In the genomic region with DNA sequence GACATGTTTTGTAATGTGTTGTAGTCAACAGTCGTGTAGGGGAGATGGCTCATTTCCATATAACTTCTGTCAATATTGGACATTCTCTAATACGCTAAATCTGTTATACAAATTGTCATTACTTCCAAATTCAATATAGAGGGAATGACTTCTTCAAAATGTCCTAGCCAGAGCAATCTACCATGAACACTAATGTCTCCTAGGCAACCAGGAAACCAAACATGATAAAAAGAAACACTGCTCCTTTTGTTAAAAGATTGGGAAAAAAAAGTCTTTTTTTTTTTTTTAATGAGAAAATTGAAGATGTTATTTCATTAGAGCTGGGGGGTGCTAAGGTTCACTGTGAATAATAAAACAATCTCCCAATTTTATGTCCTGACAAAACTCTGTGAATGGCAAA, we compare ENCODE assay signal across 16 mouse cellular contexts.
"Had no signal": no experiment of that assay in that cellular context is flagged by ENCODE, and none has a peak within 500 bp of the region (broad histone marks: within the 10 kb centered on the region; RNA-seq: fewer than 3 reads in every experiment).

No protein-coding gene starts in this region.

- H3K27ac ChIP-seq: neural tube, embryonic 13.5 days; neural tube, embryonic 15.5 days; stomach, embryonic 15.5 days; stomach, postnatal 0 days had no signal

- H3K9ac ChIP-seq: neural tube, embryonic 13.5 days; neural tube, embryonic 15.5 days; stomach, embryonic 15.5 days had no signal

- H3K4me2 ChIP-seq: neural tube, embryonic 13.5 days; neural tube, embryonic 15.5 days; stomach, embryonic 15.5 days had no signal

- H3K9me3 ChIP-seq: neural tube, embryonic 13.5 days; neural tube, embryonic 15.5 days; stomach, embryonic 15.5 days had no signal

- H3K36me3 ChIP-seq: neural tube, embryonic 13.5 days; neural tube, embryonic 15.5 days; stomach, embryonic 15.5 days had no signal

- H3K4me1 ChIP-seq: neural tube, embryonic 13.5 days; neural tube, embryonic 15.5 days; stomach, embryonic 15.5 days had no signal

- H3K27me3 ChIP-seq: neural tube, embryonic 13.5 days; neural tube, embryonic 15.5 days; stomach, embryonic 15.5 days had no signal

- DNase-seq: retina, postnatal 1 day; right cerebral cortex, adult 18-20 months; right cerebral cortex, postnatal 14 days; right cerebral cortex, postnatal 25 days; right cerebral cortex, postnatal 4 days; spleen, adult 18-20 months; thymus, adult 18-20 months; thymus, adult 2 months; thymus, postnatal 14 days; thymus, postnatal 25 days; thymus, postnatal 36 days; thymus, postnatal 4 days had no signal

- H3K4me3 ChIP-seq: neural tube, embryonic 13.5 days; neural tube, embryonic 15.5 days; stomach, embryonic 15.5 days had no signal
